Mouse (Mus musculus) hindbrain, embryonic 11.5 days (tissue): ENCODE measurements around the gene Rrp7a. TPM values are rescaled to one million over a fixed set of nuclear protein-coding genes. Genes with fewer than 3 reads are reported as not detected.

Source experiments
- ATAC-seq: fragments of 200-750 bp; cut with Nextera tagmentation; 2 replicates; pipeline ENCODE4 v1.8.0; 2017; ENCODE audit warnings: mild to moderate bottlenecking, moderate TSS enrichment, moderate library complexity; ENCODE audit not compliant: low FRiP score
- DNase-seq: peaks from one replicate; pipeline ENCODE4 v3.0.0-alpha.2; 2015; ENCODE audit warnings: low spot score
- H3K27ac ChIP-seq: fragments of 300-500 bp; sonication (generic); 2 replicates; pipeline ENCODE4 v1.5.1; 2014; ENCODE audit warnings: mild to moderate bottlenecking, low read depth, low read length
- H3K27me3 ChIP-seq: fragments of 300-500 bp; sonication (generic); 2 replicates; pipeline ENCODE4 v1.6.1; 2014; ENCODE audit warnings: mild to moderate bottlenecking, low read length, moderate library complexity, mixed read lengths; ENCODE audit not compliant: control insufficient read depth, insufficient read depth
- H3K36me3 ChIP-seq: fragments of 300-500 bp; sonication (generic); 2 replicates; pipeline ENCODE4 v1.6.1; 2014; ENCODE audit warnings: mild to moderate bottlenecking, low read length, moderate library complexity, mixed read lengths; ENCODE audit not compliant: control insufficient read depth, insufficient read depth
- H3K4me1 ChIP-seq: fragments of 300-500 bp; sonication (generic); replicated peaks from 2 replicates; pipeline ENCODE4 v1.6.1; 2014; ENCODE audit warnings: low read length, mixed read lengths; ENCODE audit not compliant: control insufficient read depth, insufficient read depth
- H3K4me2 ChIP-seq: fragments of 300-500 bp; sonication (generic); replicated peaks from 2 replicates; pipeline ENCODE4 v1.6.1; 2014; ENCODE audit warnings: mild to moderate bottlenecking, low read depth, low read length
- H3K4me3 ChIP-seq: fragments of 300-500 bp; sonication (generic); 2 replicates; pipeline ENCODE4 v1.5.1; 2014; ENCODE audit warnings: low read depth, low read length
- H3K9ac ChIP-seq: fragments of 300-500 bp; sonication (generic); 2 replicates; pipeline ENCODE4 v1.6.1; 2014; ENCODE audit warnings: low read depth, low read length
- H3K9me3 ChIP-seq: fragments of 300-500 bp; sonication (generic); 2 replicates; pipeline ENCODE4 v1.6.1; 2016; ENCODE audit warnings: low read length; ENCODE audit not compliant: control insufficient read depth
- WGBS: fragments of 180-500 bp; shearing (Covaris S2); extraction: QIAGEN DNeasy Blood & Tissue Kit; methylation state at CpG from one replicate; pipeline ENCODE4 v1.1.7; 2014; 5-methylcytosine and 5-hydroxymethylcytosine counted together
- polyA plus RNA-seq: library from polyadenylated mRNA; unstranded; fragments of >200 nt; fragmentation: Nextera tagmentation; extraction: Ambion mirVana; gene quantifications from 2 replicates; pipeline ENCODE4 v1.2.1, GENCODE M21; 2014

The Rrp7a gene
- 54.6 and 63.4 TPM in 2 replicates for polyA plus RNA-seq

GRCm38 (mm10) chr15:83122566-83123145 lies at the start of gene Rrp7a:
Gene Rrp7a, minus strand, starts transcription at chr15:83122801.
- Histone ChIP-seq H3K9me3 (no peaks in the 10 kb centered on the region), H3K27ac (peak within 1 kb of the TSS; percentile 74), H3K4me1 (no peaks in the 10 kb centered on the region), H3K36me3 (0 out of 2 replicates have a peak, but pooled peaks cover 7% of the 10 kb centered on the region), H3K9ac (peak within 1 kb of the TSS; percentile 62), H3K4me3 (peak within 1 kb of the TSS; percentile 86), H3K4me2 (peak within 1 kb of the TSS; percentile 55), H3K27me3 (no peaks in the 10 kb centered on the region)
- ATAC-seq (peak; percentile 88), DNase-seq (peak; percentile 92)
- WGBS, result 11% methylated on average over 32 of the region's 32 CpGs

GRCm38 (mm10) chr15:83171712-83172481 lies 49.3 kb upstream of the Rrp7a start:
- peaks cover 4% of the 10 kb centered on the region; the same call in 1 of the 2 replicates for H3K4me1 ChIP-seq
- ATAC-seq, result peak; percentile 96
- peak; percentile 100 for DNase-seq
- H3K27me3 ChIP-seq, result no peaks in the 10 kb centered on the region
- H3K9me3 ChIP-seq, result no peaks in the 10 kb centered on the region
- H3K4me3 ChIP-seq, result peak overlapping the region; percentile 70
- H3K27ac ChIP-seq, result peak overlapping the region; percentile 66
- no peaks in the 10 kb centered on the region for H3K36me3 ChIP-seq
- under 1% methylated on average over 66 of the region's 67 CpGs for WGBS
- H3K4me2 ChIP-seq, result peak overlapping the region; percentile 84
- peak overlapping the region; percentile 84 for H3K9ac ChIP-seq

GRCm38 (mm10) chr15:83170956-83171659 lies 48.5 kb upstream of the Rrp7a start:
- Histone ChIP-seq H3K36me3 (no peaks in the 10 kb centered on the region), H3K4me1 (peaks cover 4% of the 10 kb centered on the region; the same call in 1 of the 2 replicates), H3K4me2 (peak overlapping the region; percentile 84), H3K4me3 (peak overlapping the region; percentile 70), H3K9me3 (no peaks in the 10 kb centered on the region), H3K27ac (0 out of 2 replicates have a peak overlapping the region, but pooled peaks have one; percentile 66), H3K9ac (peak overlapping the region; percentile 84), H3K27me3 (no peaks in the 10 kb centered on the region)
- DNase-seq (no peak), ATAC-seq (no peak)
- WGBS, result 63% methylated on average over 8 of the region's 8 CpGs

- 87% methylated on average over 8 of the region's 8 CpGs for WGBS
- Histone ChIP-seq H3K9ac (peak overlapping the region; percentile 3; the same call in 1 of the 2 replicates), H3K36me3 (no peaks in the 10 kb centered on the region), H3K9me3 (no peaks in the 10 kb centered on the region), H3K27me3 (no peaks in the 10 kb centered on the region), H3K4me2 (no peak overlapping the region), H3K4me1 (peaks cover 4% of the 10 kb centered on the region; the same call in 1 of the 2 replicates), H3K4me3 (no peak overlapping the region), H3K27ac (no peak overlapping the region)
- no peak for ATAC-seq
- no peak for DNase-seq
These were observed 47.4 kb upstream of the Rrp7a start for GRCm38 (mm10) chr15:83169772-83170722.

- no peaks in the 10 kb centered on the region for H3K27me3 ChIP-seq
- DNase-seq (no peak), ATAC-seq (no peak)
- no peaks in the 10 kb centered on the region for H3K9me3 ChIP-seq
- H3K4me1 ChIP-seq, result peaks cover 4% of the 10 kb centered on the region; the same call in 1 of the 2 replicates
- no peak overlapping the region; the same call in 1 of the 2 replicates for H3K9ac ChIP-seq
- H3K4me2 ChIP-seq, result no peak overlapping the region
- H3K27ac ChIP-seq, result no peak overlapping the region
- 70% methylated on average over 7 of the region's 7 CpGs for WGBS
- no peaks in the 10 kb centered on the region for H3K36me3 ChIP-seq
- no peak overlapping the region for H3K4me3 ChIP-seq
These were observed 46.5 kb upstream of the Rrp7a start for GRCm38 (mm10) chr15:83168875-83169771.

DNA sequence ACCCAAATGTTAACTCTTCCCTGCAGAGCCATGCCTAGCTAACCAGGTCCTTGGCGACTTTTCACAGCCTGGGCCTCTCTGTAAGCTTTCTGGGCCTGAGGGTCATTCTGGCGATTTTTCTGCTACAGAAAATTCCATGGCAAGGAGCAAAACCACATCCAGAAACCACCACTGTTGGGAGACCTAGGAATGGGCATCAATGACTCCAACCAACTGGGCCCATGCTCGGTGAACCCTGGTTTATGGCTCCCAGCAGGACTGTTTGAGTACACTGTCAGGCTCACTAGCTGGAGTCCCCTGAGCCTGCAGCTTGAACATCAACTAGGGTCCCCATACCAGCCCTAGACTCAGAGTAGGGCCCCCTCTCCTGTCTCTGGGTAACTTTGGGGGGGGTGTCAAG lies 45.7 kb upstream of the Rrp7a start:
- no peak overlapping the region for H3K4me2 ChIP-seq
- peaks cover 4% of the 10 kb centered on the region; the same call in 1 of the 2 replicates for H3K4me1 ChIP-seq
- H3K36me3 ChIP-seq, result no peaks in the 10 kb centered on the region
- H3K4me3 ChIP-seq, result no peak overlapping the region
- 88% methylated on average over 3 of the region's 3 CpGs for WGBS
- no peak overlapping the region for H3K9ac ChIP-seq
- no peak for DNase-seq
- no peak for ATAC-seq
- no peaks in the 10 kb centered on the region for H3K27me3 ChIP-seq
- no peak overlapping the region for H3K27ac ChIP-seq
- H3K9me3 ChIP-seq, result no peaks in the 10 kb centered on the region

- WGBS, result 90% methylated on average over 8 of the region's 8 CpGs
- Histone ChIP-seq H3K9me3 (no peaks in the 10 kb centered on the region), H3K4me3 (no peak overlapping the region), H3K4me1 (0 out of 2 replicates have a peak, but pooled peaks cover 4% of the 10 kb centered on the region), H3K9ac (no peak overlapping the region), H3K27ac (no peak overlapping the region), H3K36me3 (no peaks in the 10 kb centered on the region), H3K4me2 (no peak overlapping the region), H3K27me3 (no peaks in the 10 kb centered on the region)
- DNase-seq (no peak), ATAC-seq (no peak)
These were observed 45.0 kb upstream of the Rrp7a start for GRCm38 (mm10) chr15:83167550-83168065.
